Mouse (Mus musculus): ENCODE measurements around the gene Tgfbr1. TPM values are rescaled to one million over a fixed set of nuclear protein-coding genes. Genes with fewer than 3 reads are reported as not detected.

The Tgfbr1 gene
- polyA plus RNA-seq, 1 experiment from 2014 or later = 63.2 TPM

DNA sequence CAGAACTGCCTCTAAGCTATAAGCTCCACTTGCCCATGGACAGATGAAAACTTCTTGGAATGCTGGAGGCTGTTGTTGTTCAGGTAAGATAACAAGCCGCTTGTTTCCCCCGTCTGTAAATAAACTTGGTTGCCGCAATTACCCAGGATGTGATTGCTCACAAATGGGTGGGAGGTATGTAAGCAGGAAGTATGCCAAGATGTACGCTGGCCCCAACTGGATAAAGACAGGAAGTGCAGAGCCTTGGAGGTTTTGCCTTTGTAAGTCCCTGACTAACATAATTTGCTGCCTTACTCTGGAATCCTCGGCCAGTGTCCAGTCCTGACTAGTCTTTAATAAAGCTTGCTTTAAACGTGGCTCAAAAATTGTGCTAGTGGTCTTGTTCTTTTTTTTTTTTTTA lies 77.5 kb downstream of the Tgfbr1 start:
- Histone ChIP-seq H3K4me3 (replicated peaks) (no peak overlapping the region), H3K9ac (replicated peaks) (no peak overlapping the region), H3K4me1 (replicated peaks) (0 out of 2 replicates have a peak, but pooled peaks cover 5% of the 10 kb centered on the region), H3K27me3 (no peaks in the 10 kb centered on the region), H3K27ac (no peak overlapping the region), H3K36me3 (no peaks in the 10 kb centered on the region), H3K4me2 (replicated peaks) (no peak overlapping the region), H3K9me3 (no peaks in the 10 kb centered on the region)
- 86% methylated on average over 6 of the region's 6 CpGs for WGBS
- no peak for ATAC-seq

DNA sequence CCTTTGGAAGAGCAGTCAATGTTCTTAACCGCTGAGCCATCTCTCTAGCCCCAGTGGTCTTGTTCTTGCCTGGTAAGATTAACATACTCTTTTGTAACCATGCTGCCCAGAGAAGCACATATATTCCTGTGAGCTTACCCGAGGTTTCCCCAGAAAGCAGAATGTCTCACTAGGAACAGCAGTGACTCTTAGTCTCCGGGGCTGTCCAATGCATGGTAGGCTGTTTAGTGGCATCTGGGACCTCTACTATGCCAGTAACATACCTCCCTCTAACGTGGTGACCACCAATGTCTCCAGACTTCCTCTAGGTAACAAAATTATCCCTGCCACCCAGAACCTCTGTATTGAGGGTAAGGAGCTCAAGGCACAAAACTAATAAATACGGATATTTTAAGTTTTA lies 78.1 kb downstream of the Tgfbr1 start:
- H3K9me3 ChIP-seq = no peaks in the 10 kb centered on the region
- no peaks in the 10 kb centered on the region for H3K36me3 ChIP-seq
- H3K27ac ChIP-seq = no peak overlapping the region
- no peak for ATAC-seq
- no peaks in the 10 kb centered on the region for H3K27me3 ChIP-seq
- no peak overlapping the region for H3K9ac ChIP-seq (replicated peaks)
- no peak overlapping the region for H3K4me3 ChIP-seq (replicated peaks)
- 90% methylated on average over 5 of the region's 5 CpGs for WGBS
- H3K4me1 ChIP-seq (replicated peaks) = 0 out of 2 replicates have a peak, but pooled peaks cover 6% of the 10 kb centered on the region
- H3K4me2 ChIP-seq (replicated peaks) = no peak overlapping the region

DNA sequence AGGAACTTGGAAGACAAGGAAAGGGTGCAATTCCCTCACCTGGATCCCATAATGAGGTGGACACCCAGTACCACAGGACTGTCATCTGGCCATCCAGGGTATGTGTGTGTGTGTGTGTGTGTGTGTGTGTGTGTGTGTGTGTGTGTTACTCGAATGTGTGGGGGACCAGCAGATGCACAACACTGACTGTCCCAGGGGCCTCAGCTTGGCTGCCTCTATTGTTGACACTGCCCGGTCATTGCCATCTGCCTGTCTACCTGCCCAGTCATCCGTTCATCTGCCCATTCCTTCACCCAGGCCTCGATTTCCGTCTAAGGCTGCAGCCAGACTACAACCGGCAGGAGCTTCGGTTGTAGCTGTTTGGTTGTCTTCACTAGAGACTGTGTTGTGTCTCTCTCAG lies 79.7 kb downstream of the Tgfbr1 start:
- 92% methylated on average over 6 of the region's 7 CpGs for WGBS

DNA sequence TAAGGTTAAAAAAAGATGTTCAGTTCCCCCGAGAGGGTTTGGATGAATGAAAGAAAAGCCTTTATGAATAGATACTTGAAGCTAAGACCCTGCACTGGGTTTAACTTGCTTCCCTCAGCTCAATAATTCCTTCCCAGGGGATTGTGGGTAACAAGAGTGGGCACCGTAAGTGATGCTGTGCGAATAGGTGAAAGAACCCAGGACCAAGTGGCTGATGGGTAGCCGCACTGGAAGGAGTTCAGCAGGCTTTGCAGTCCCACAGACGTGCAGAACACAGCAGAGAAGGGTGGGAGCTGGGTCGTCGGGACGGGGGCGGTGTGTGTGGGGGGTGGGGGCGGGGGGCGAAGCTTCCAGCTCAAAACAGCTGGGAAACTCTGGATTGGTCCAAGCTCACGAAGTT lies 82.1 kb downstream of the Tgfbr1 start:
- Histone ChIP-seq H3K4me3 (replicated peaks) (no peak overlapping the region), H3K4me2 (replicated peaks) (no peak overlapping the region), H3K27ac (no peak overlapping the region), H3K4me1 (replicated peaks) (peaks cover 19% of the 10 kb centered on the region), H3K9ac (replicated peaks) (no peak overlapping the region), H3K36me3 (no peaks in the 10 kb centered on the region), H3K27me3 (0 out of 2 replicates have a peak, but pooled peaks cover 2% of the 10 kb centered on the region), H3K9me3 (no peaks in the 10 kb centered on the region)
- 59% methylated on average over 12 of the region's 12 CpGs for WGBS
- no peak for ATAC-seq

More for the DNA sequence above, 79.7 kb downstream of the Tgfbr1 start:
- ATAC-seq = no peak
- Histone ChIP-seq H3K36me3 (no peaks in the 10 kb centered on the region), H3K9me3 (no peaks in the 10 kb centered on the region), H3K4me3 (replicated peaks) (no peak overlapping the region), H3K9ac (replicated peaks) (no peak overlapping the region), H3K4me1 (replicated peaks) (peaks cover 16% of the 10 kb centered on the region), H3K4me2 (replicated peaks) (no peak overlapping the region), H3K27ac (no peak overlapping the region), H3K27me3 (no peaks in the 10 kb centered on the region)

DNA sequence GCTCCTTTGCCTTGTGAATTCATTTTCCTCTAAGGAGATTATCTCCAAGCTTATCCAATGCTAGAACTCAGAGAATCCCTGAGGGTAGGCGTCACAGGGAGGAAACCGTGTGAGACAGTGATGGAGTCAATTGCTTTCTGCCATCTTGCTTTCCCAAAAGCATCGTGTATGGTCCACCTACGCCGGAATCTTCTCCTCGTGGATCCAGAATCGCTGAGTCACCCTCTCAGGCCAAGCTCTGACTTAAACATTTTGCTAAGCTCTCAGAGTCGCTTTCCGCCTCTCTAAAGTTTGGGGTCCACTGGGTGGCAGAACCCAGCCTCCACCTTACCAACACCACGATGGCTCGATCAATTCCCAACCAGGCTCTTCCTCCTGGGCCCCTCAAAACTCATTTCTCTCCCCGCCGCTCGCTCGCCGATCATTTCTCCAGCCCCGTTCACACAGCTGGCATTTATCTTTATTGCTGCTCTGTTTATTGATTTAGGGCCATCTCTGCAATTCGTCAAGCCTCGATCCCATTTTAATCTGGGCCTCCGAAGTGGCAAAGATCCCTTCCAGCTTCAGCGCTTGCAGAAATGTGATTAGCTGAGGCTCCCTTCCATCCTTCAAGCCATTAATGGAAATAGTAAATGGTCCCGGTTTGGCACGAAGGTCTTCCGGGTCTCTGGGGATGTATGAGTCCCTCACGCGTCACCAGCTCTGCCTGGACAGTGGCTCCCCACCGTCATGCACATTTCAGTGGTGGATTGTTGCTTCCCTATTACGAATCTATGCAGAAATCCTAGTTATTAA lies 82.7 kb downstream of the Tgfbr1 start:
- no peak overlapping the region for H3K4me2 ChIP-seq (replicated peaks)
- H3K9me3 ChIP-seq = no peaks in the 10 kb centered on the region
- no peak overlapping the region for H3K4me3 ChIP-seq (replicated peaks)
- no peak overlapping the region for H3K9ac ChIP-seq (replicated peaks)
- no peaks in the 10 kb centered on the region for H3K36me3 ChIP-seq
- H3K27me3 ChIP-seq = 0 out of 2 replicates have a peak, but pooled peaks cover 2% of the 10 kb centered on the region
- ATAC-seq = no peak
- 70% methylated on average over 28 of the region's 28 CpGs for WGBS
- no peak overlapping the region for H3K27ac ChIP-seq
- H3K4me1 ChIP-seq (replicated peaks) = peaks cover 19% of the 10 kb centered on the region

DNA sequence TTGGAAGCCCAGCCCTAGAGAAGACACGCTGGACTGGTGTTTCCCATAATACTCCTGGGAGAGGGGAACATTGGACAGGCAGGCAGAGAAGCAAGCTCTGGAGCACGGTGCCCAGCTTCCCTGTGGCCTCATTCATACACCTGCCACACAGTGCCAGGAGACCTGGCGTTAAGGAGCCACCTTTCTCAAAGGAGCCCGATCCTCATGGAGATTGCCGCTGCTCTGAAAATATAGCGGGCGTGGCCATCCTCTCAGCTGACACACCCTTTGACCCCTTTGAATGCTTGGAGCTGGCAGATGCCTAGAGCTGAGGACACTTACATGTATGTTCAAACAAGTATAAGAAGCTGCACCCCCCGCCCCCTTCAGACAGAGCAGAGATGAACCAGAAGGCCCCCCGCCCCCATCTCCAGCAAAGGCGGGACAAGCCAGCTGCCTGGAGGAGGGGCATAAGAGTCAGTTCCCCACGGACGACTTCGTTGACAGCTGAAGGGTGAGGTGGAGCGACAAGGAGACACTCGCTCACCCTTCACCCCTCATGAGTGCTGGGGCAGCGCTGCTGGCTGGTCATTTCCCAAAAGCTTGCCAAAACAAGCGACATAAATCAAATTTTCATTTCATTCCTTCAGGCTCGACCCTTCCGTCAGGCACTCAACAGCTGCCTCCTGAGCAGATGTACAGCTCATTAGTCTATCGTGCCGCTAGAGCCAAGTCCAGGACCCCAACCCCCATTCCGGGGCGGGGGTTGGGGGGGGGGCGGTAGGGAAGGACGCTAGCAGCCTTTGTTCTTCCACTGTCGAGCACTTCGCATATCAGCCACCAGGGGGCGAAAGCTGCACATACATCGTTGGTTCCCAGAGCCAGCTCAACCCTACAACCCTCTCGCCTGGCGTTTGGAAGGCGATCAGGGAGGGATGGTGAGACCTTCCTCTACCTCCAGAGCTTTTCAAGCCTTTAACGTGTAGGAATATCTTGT lies 84.6 kb downstream of the Tgfbr1 start:
- WGBS = 1% methylated on average over 33 of the region's 33 CpGs

DNA sequence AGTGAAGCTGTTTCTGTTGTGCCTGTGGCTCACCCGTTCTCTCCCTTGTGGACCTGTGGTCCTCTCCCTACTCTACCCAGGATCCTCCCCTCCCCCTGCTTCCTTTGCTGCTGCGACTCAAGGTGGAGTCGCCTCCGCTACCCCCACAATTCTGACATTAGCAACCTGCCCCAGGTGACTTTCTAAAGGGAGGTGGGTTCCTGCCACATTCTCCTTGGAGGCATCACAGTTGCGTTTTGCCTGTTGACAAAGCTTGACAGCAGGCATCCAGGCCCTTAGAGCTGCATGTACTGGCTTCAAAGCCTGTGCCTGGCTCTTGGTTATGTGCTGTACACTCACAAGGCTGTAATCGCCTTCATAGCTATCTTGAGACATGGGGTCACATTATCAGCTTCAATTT lies 85.9 kb downstream of the Tgfbr1 start:
- H3K4me3 ChIP-seq (replicated peaks) = no peak overlapping the region
- ATAC-seq = no peak
- H3K9me3 ChIP-seq = no peaks in the 10 kb centered on the region
- H3K4me2 ChIP-seq (replicated peaks) = no peak overlapping the region
- H3K36me3 ChIP-seq = no peaks in the 10 kb centered on the region
- 0 out of 2 replicates have a peak, but pooled peaks cover 2% of the 10 kb centered on the region for H3K27me3 ChIP-seq
- WGBS = 82% methylated on average over 6 of the region's 6 CpGs
- peaks cover 16% of the 10 kb centered on the region for H3K4me1 ChIP-seq (replicated peaks)
- no peak overlapping the region for H3K9ac ChIP-seq (replicated peaks)
- H3K27ac ChIP-seq = no peak overlapping the region

More for the DNA sequence above, 84.6 kb downstream of the Tgfbr1 start:
- Histone ChIP-seq H3K4me2 (replicated peaks) (peak overlapping the region; percentile 71), H3K9me3 (no peaks in the 10 kb centered on the region), H3K27me3 (0 out of 2 replicates have a peak, but pooled peaks cover 2% of the 10 kb centered on the region), H3K4me1 (replicated peaks) (peaks cover 19% of the 10 kb centered on the region), H3K36me3 (no peaks in the 10 kb centered on the region), H3K4me3 (replicated peaks) (peak overlapping the region; percentile 42), H3K27ac (peak overlapping the region; percentile 82), H3K9ac (replicated peaks) (peak overlapping the region; percentile 66)
- ATAC-seq = peak; percentile 88

DNA sequence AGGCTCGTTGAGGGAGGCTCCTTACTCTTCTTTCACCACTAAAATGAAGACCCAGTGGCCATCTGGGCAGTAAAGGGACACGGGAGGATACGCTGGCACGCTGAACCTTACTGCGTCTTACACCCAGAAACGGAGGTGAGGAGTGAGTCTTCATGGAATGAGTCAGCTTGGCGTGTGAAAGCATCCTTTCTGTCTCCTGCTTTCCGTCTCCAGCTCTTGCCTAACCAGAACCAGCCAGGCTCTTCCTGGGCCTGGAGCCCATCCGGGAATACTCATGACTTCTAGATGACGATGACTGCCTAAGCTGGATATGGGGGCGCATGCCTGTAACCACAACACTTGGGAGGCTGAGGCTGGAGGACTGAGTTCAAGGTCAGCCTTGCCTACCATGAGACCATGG lies 87.9 kb downstream of the Tgfbr1 start:
- Histone ChIP-seq H3K36me3 (no peaks in the 10 kb centered on the region), H3K4me2 (replicated peaks) (no peak overlapping the region), H3K4me1 (replicated peaks) (peaks cover 14% of the 10 kb centered on the region), H3K9ac (replicated peaks) (no peak overlapping the region), H3K9me3 (no peaks in the 10 kb centered on the region), H3K27ac (no peak overlapping the region), H3K4me3 (replicated peaks) (no peak overlapping the region), H3K27me3 (0 out of 2 replicates have a peak, but pooled peaks cover 2% of the 10 kb centered on the region)
- 90% methylated on average over 11 of the region's 11 CpGs for WGBS
- no peak for ATAC-seq

DNA sequence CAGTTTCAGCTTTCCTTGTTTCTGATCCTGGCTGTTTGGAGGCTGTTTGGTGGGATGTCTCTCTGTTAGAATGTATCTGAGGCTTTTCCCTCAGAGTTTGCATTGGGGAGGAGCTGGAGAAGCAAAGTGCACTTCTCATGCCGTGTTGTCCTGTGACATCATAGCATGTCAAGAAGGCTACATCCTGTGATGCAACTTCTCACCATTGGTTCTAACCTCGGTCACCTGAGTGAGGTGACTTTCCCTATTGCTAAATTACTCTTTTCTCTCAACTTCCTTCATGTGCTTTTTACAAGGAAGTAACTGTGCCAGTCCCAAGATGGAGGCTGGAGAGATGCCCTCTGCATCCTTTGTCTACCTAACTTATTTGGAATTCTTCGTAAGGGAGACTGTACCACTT lies 95.5 kb downstream of the Tgfbr1 start:
- Histone ChIP-seq H3K4me3 (replicated peaks) (no peak overlapping the region), H3K4me1 (replicated peaks) (peaks cover 12% of the 10 kb centered on the region), H3K9me3 (no peaks in the 10 kb centered on the region), H3K4me2 (replicated peaks) (no peak overlapping the region), H3K9ac (replicated peaks) (no peak overlapping the region), H3K27ac (no peak overlapping the region), H3K27me3 (no peaks in the 10 kb centered on the region), H3K36me3 (no peaks in the 10 kb centered on the region)
- 93% methylated on average over 3 of the region's 3 CpGs for WGBS
- ATAC-seq = no peak

DNA sequence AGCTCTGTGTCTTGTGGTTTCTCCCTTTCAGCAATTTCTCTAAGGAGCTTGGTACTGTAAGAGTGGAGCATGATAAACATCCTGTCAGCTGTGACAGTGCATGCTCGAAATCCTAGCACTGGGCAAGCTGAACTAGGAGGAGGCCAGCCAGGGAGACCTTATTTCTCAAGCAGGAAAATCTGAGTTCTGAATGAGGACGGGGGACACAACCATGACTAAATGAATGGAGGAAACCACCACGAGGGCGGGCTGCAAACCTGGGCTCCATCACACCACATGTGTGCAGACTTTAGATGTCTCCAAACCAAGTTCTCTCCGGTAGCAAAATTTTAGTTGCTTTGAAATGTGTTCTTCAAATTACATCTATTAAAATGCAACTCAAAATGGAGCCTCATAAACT lies 96.1 kb downstream of the Tgfbr1 start:
- no peak for ATAC-seq
- WGBS = 63% methylated on average over 5 of the region's 5 CpGs

DNA sequence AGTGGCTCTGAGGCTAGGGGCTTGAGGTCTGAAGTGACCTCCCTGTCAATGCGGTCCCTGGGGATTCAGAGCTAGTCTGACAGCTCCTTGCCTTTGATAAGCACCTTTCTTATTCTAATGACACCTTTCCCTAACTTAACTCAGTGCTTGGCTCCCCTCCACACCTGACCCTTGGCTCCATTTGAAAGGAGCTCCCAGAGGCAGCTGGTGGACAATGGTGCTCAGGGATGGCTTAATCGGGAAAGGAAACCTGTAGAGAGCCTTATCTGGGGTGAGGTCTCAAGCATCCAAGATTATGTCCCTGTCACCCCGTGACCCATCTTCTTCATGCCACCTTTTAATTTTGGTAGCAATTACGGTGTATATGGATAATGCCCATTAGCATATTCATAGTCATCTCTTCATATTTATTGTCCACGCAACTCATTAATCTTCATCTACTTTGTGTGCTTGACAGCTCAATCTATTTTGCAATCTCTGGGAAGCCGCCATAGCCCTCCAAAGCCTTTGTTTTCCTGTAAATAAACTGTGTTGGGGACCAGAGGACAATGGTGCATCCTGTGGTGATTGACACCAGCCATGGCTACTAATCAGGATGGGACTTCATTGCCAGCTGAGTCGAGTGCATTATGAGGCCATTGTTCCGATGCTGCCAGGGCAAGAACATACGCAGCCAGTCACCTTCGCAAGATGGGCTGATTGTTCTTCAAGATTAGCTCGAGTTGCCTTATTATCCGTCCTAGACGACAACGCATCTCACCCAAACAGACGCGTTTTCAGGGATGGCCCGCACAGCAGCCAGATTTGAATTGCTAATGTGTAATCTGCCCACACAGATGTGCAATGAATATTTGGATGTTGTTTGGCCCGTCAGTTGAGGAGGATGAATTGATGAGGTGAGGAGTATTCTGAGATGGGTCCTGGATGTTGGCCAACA lies 96.8 kb downstream of the Tgfbr1 start:
- Histone ChIP-seq H3K4me3 (replicated peaks) (no peak overlapping the region), H3K27ac (no peak overlapping the region; the same call in 1 of the 2 replicates), H3K9ac (replicated peaks) (no peak overlapping the region), H3K4me2 (replicated peaks) (peak overlapping the region; percentile 30), H3K4me1 (replicated peaks) (peaks cover 12% of the 10 kb centered on the region), H3K9me3 (no peaks in the 10 kb centered on the region), H3K27me3 (no peaks in the 10 kb centered on the region), H3K36me3 (no peaks in the 10 kb centered on the region)
- ATAC-seq = peak; percentile 53; the same call in 1 of the 2 replicates
- 13% methylated on average over 18 of the region's 18 CpGs for WGBS

More for the DNA sequence above, 96.1 kb downstream of the Tgfbr1 start:
- H3K4me3 ChIP-seq (replicated peaks) = no peak overlapping the region
- H3K9me3 ChIP-seq = no peaks in the 10 kb centered on the region
- H3K36me3 ChIP-seq = no peaks in the 10 kb centered on the region
- peaks cover 12% of the 10 kb centered on the region for H3K4me1 ChIP-seq (replicated peaks)
- H3K4me2 ChIP-seq (replicated peaks) = no peak overlapping the region
- H3K9ac ChIP-seq (replicated peaks) = no peak overlapping the region
- H3K27me3 ChIP-seq = no peaks in the 10 kb centered on the region
- H3K27ac ChIP-seq = no peak overlapping the region
